ENCODE assay signal across 8 mouse cellular contexts in genomic region chr7:70369731-70370551, GRCm38 (mm10). TPM values are rescaled to one million over a fixed set of nuclear protein-coding genes. Genes with fewer than 3 reads are reported as not detected.
DNase-seq lines count a peak whose midpoint lies in the region; ATAC-seq and TF ChIP-seq lines count a peak whose summit lies in the region.

No protein-coding gene starts in this region.

- H3K4me2 ChIP-seq in forebrain, postnatal 0 days (ENCODE audit: low read depth) = peak overlapping the region; percentile 41

- WGBS in forebrain, postnatal 0 days = 2% methylated on average over 47 of the region's 47 CpGs

- H3K9me3 ChIP-seq in forebrain, postnatal 0 days (ENCODE audit: low read length) = no peaks in the 10 kb centered on the region

- peak overlapping the region; percentile 27 for H3K4me3 ChIP-seq in forebrain, postnatal 0 days (ENCODE audit: low read depth, low read length)

- H3K27me3 ChIP-seq in forebrain, postnatal 0 days (ENCODE audit: insufficient read depth, low read length) = peaks cover 69% of the 10 kb centered on the region

- no peaks in the 10 kb centered on the region for H3K4me1 ChIP-seq in forebrain, postnatal 0 days (ENCODE audit: insufficient read depth)

- ATAC-seq in forebrain, postnatal 0 days = no peak

- no peaks in the 10 kb centered on the region for H3K36me3 ChIP-seq in forebrain, postnatal 0 days (ENCODE audit: insufficient read depth)

- peak; percentile 44 for DNase-seq in ovary, postnatal 10 days (ENCODE audit: low spot score)
- DNase-seq in ovary, adult 18-20 months (ENCODE audit: low spot score) = no peak
- peak; percentile 44 for DNase-seq in forebrain, postnatal 0 days
- peak; percentile 14 to 44 for DNase-seq in kidney, adult 8-10 months
- peak; percentile 45 for DNase-seq in lung, postnatal 14 days
- DNase-seq in testis, postnatal 10 days (ENCODE audit: low spot score) = peak; percentile 54
- no peak for DNase-seq in thymus, postnatal 14 days
- DNase-seq in thymus, postnatal 25 days = no peak

- peak overlapping the region; percentile 44 for H3K9ac ChIP-seq in forebrain, postnatal 0 days

- peak overlapping the region; percentile 73 for H3K27ac ChIP-seq in forebrain, postnatal 0 days (ENCODE audit: low read depth, low read length)

- TF ChIP-seq CTCF in forebrain, postnatal 0 days (IDR thresholded peaks at IDR 0.05; ENCODE audit: low read depth) = no peak

RNA-seq across cellular contexts. Expression of gene Nr2f2, which starts 3.4 kb away (rescaled TPM):
- 23.7 and 49.9 TPM in 2 replicates for total RNA-seq in forebrain, postnatal 0 days (2014; rRNA removed)
- 46.4 and 92.8 TPM in 2 replicates for polyA plus RNA-seq in forebrain, postnatal 0 days (2015; fragmentation: Nextera tagmentation; extraction: Ambion mirVana)

Comparison
In these comparisons a context has a peak if more than half of its experiments do, and no peak if none do; other contexts are left out.
1. DNase-seq: peak in ovary, postnatal 10 days (single experiment), forebrain, postnatal 0 days (single experiment), kidney, adult 8-10 months (2 of 2), lung, postnatal 14 days (single experiment) and testis, postnatal 10 days (single experiment); none in ovary, adult 18-20 months (single experiment), thymus, postnatal 14 days (single experiment) and thymus, postnatal 25 days (single experiment).